ENCODE assay signal across 23 mouse cellular contexts in genomic region chr16:85112254-85112653, GRCm38 (mm10).
DNase-seq lines count a peak whose midpoint lies in the region; ATAC-seq and TF ChIP-seq lines count a peak whose summit lies in the region.
"Had no signal": no experiment of that assay in that cellular context is flagged by ENCODE, and none has a peak within 500 bp of the region (broad histone marks: within the 10 kb centered on the region; RNA-seq: fewer than 3 reads in every experiment).

No protein-coding gene starts in this region.

- H3K36me3 ChIP-seq in hindbrain, embryonic 10.5 days, result peaks cover 12% of the 10 kb centered on the region
- no peaks in the 10 kb centered on the region for H3K36me3 ChIP-seq in hindbrain, embryonic 16.5 days (ENCODE audit: control insufficient read depth, insufficient read depth, low read length)
- H3K36me3 ChIP-seq in limb, embryonic 10.5 days, result peaks cover 7% of the 10 kb centered on the region; the same call in 1 of the 2 replicates
- H3K36me3 ChIP-seq: embryonic facial prominence, embryonic 15.5 days; forebrain, embryonic 15.5 days had no signal

- no peaks in the 10 kb centered on the region for H3K9me3 ChIP-seq in hindbrain, embryonic 10.5 days
- no peaks in the 10 kb centered on the region for H3K9me3 ChIP-seq in hindbrain, embryonic 16.5 days (ENCODE audit: control insufficient read depth, low read length)
- H3K9me3 ChIP-seq in limb, embryonic 10.5 days (replicated peaks), result no peaks in the 10 kb centered on the region
- H3K9me3 ChIP-seq: embryonic facial prominence, embryonic 13.5 days; embryonic facial prominence, embryonic 15.5 days; forebrain, embryonic 13.5 days; forebrain, embryonic 15.5 days had no signal

- H3K4me3 ChIP-seq in hindbrain, embryonic 10.5 days, result no peak overlapping the region
- H3K4me3 ChIP-seq in hindbrain, embryonic 16.5 days (ENCODE audit: low read length), result no peak overlapping the region
- no peak overlapping the region for H3K4me3 ChIP-seq in left cerebral cortex, adult 2 months
- no peak overlapping the region for H3K4me3 ChIP-seq in limb, embryonic 10.5 days
- H3K4me3 ChIP-seq: embryonic facial prominence, embryonic 13.5 days; embryonic facial prominence, embryonic 15.5 days; erythroblast, embryonic 14.5 days; forebrain, embryonic 13.5 days; forebrain, embryonic 15.5 days had no signal

- peaks cover 9% of the 10 kb centered on the region; the same call in 1 of the 2 replicates for H3K4me1 ChIP-seq in hindbrain, embryonic 10.5 days (replicated peaks)
- H3K4me1 ChIP-seq in hindbrain, embryonic 16.5 days (ENCODE audit: control insufficient read depth, insufficient read depth, low read depth, low read length), result peaks cover 15% of the 10 kb centered on the region
- peaks cover 13% of the 10 kb centered on the region for H3K4me1 ChIP-seq in limb, embryonic 10.5 days

- no peak overlapping the region for H3K4me2 ChIP-seq in hindbrain, embryonic 16.5 days (ENCODE audit: low read length)
- H3K4me2 ChIP-seq: embryonic facial prominence, embryonic 13.5 days; embryonic facial prominence, embryonic 15.5 days; forebrain, embryonic 13.5 days; forebrain, embryonic 15.5 days had no signal

- intact Hi-C loops in left cerebral cortex, adult 2 months (cut with DNase I), result no loop called here

- TF ChIP-seq CTCF in left cerebral cortex, adult 2 months (IDR thresholded peaks at IDR 0.05), result no peak

- ATAC-seq in frontal cortex, adult (ENCODE audit: low TSS enrichment), result peak; percentile 24; the same call in 1 of the 2 replicates
- ATAC-seq in hindbrain, embryonic 16.5 days, result no peak
- ATAC-seq: forebrain, embryonic 13.5 days; forebrain, embryonic 15.5 days had no signal

- no peaks in the 10 kb centered on the region for H3K27me3 ChIP-seq in hindbrain, embryonic 10.5 days (ENCODE audit: insufficient read depth, poor library complexity, severe bottlenecking)
- H3K27me3 ChIP-seq in hindbrain, embryonic 16.5 days (replicated peaks; ENCODE audit: control insufficient read depth, insufficient read depth, low read length), result no peaks in the 10 kb centered on the region
- no peaks in the 10 kb centered on the region for H3K27me3 ChIP-seq in limb, embryonic 10.5 days (ENCODE audit: low read depth, poor library complexity, severe bottlenecking)
- H3K27me3 ChIP-seq: embryonic facial prominence, embryonic 13.5 days; embryonic facial prominence, embryonic 15.5 days; forebrain, embryonic 13.5 days; forebrain, embryonic 15.5 days had no signal

- 80% methylated on average over 2 of the region's 2 CpGs for WGBS in hindbrain, embryonic 10.5 days
- WGBS in hindbrain, embryonic 16.5 days, result 77% methylated on average over 2 of the region's 2 CpGs
- 90% methylated on average over 2 of the region's 2 CpGs for WGBS in limb, embryonic 10.5 days

- no peak overlapping the region for H3K27ac ChIP-seq in hindbrain, embryonic 10.5 days
- no peak overlapping the region for H3K27ac ChIP-seq in hindbrain, embryonic 16.5 days (ENCODE audit: low read depth, low read length)
- peak overlapping the region; percentile 47 for H3K27ac ChIP-seq in left cerebral cortex, adult 2 months
- H3K27ac ChIP-seq in limb, embryonic 10.5 days, result no peak overlapping the region
- H3K27ac ChIP-seq: embryonic facial prominence, embryonic 13.5 days; embryonic facial prominence, embryonic 15.5 days had no signal

- no peak overlapping the region for H3K9ac ChIP-seq in hindbrain, embryonic 16.5 days (ENCODE audit: low read depth, low read length)
- H3K9ac ChIP-seq: embryonic facial prominence, embryonic 13.5 days; embryonic facial prominence, embryonic 15.5 days; forebrain, embryonic 13.5 days; forebrain, embryonic 15.5 days had no signal

- no peak for DNase-seq in frontal cortex, adult 2 months (ENCODE audit: extremely low spot score in 1 of 2, low spot score in 1 of 2)
- DNase-seq in hindbrain, embryonic 10.5 days (ENCODE audit: low spot score), result peak; percentile 1
- DNase-seq in left cerebral cortex, adult 2 months (ENCODE audit: extremely low spot score in 1 of 2, low spot score in 2 of 2), result no peak
- no peak for DNase-seq in left cerebral cortex, adult 9 months (ENCODE audit: low spot score in 2 of 2)
- DNase-seq in limb, embryonic 10.5 days (ENCODE audit: low spot score), result peak; percentile 20
- no peak for DNase-seq in gastrocnemius, postnatal 4 days (ENCODE audit: low spot score in 2 of 2)
- DNase-seq: adrenal gland, adult 2 months; adrenal gland, postnatal 10 days; adrenal gland, postnatal 25 days; cerebellum, adult 11 months; cerebellum, adult 18-20 months; cerebellum, adult 8-10 months; cerebellum, adult 9-11 months; cerebellum, postnatal 14 days; cerebellum, postnatal 36 days; embryo, embryonic 11 days had no signal

Comparison
In these comparisons a context has a peak if more than half of its experiments do, and no peak if none do; other contexts are left out.
1. DNase-seq: peak in hindbrain, embryonic 10.5 days (single experiment) and limb, embryonic 10.5 days (single experiment); none in frontal cortex, adult 2 months (0 of 2), left cerebral cortex, adult 2 months (0 of 2), left cerebral cortex, adult 9 months (0 of 2) and gastrocnemius, postnatal 4 days (0 of 2).